Mouse (Mus musculus): ENCODE measurements at regions not wholly inside any gene's neighbourhood (a gene's known extent, or its start where the extent isn't known, plus 50 kb on each side); places are given as distances from the start of the nearest gene placed in this dataset.

- WGBS = 77% methylated on average over 9 of the region's 9 CpGs
- Histone ChIP-seq H3K4me3 (ENCODE audit: low read depth, low read length) (no peak overlapping the region), H3K27me3 (ENCODE audit: control insufficient read depth, insufficient read depth, low read length) (no peaks in the 10 kb centered on the region), H3K36me3 (ENCODE audit: control insufficient read depth, insufficient read depth, low read length) (no peaks in the 10 kb centered on the region), H3K4me1 (ENCODE audit: control insufficient read depth, insufficient read depth, insufficient read length, low read length) (no peaks in the 10 kb centered on the region), H3K27ac (ENCODE audit: insufficient read depth, low read depth, low read length) (no peak overlapping the region)
- TF ChIP-seq CTCF (IDR thresholded peaks at IDR 0.05; ENCODE audit: extremely low read depth, insufficient read length, insufficient replicate concordance, low read depth, low read length) (no peak), POLR2A (IDR thresholded peaks at IDR 0.05; ENCODE audit: low read depth, low read length) (no peak)
Observed at GRCm38 (mm10) chr2:169028531-169029114, 73.2 kb upstream of the Zfp64 start.

GRCm38 (mm10) chr2:169019037-169019436, 63.6 kb upstream of the Zfp64 start:
- no peaks in the 10 kb centered on the region for H3K36me3 ChIP-seq (ENCODE audit: control insufficient read depth, insufficient read depth, low read length)
- 61% methylated on average over 3 of the region's 3 CpGs for WGBS
- no peak for TF ChIP-seq POLR2A (IDR thresholded peaks at IDR 0.05; ENCODE audit: low read depth, low read length)
- no peak for TF ChIP-seq CTCF (IDR thresholded peaks at IDR 0.05; ENCODE audit: extremely low read depth, insufficient read length, insufficient replicate concordance, low read depth, low read length)
- H3K4me1 ChIP-seq (ENCODE audit: control insufficient read depth, insufficient read depth, insufficient read length, low read length) = no peaks in the 10 kb centered on the region
- no peaks in the 10 kb centered on the region for H3K27me3 ChIP-seq (ENCODE audit: control insufficient read depth, insufficient read depth, low read length)
- no peak overlapping the region for H3K4me3 ChIP-seq (ENCODE audit: low read depth, low read length)
- no peak overlapping the region for H3K27ac ChIP-seq (ENCODE audit: insufficient read depth, low read depth, low read length)

- Histone ChIP-seq H3K27me3 (ENCODE audit: control insufficient read depth, insufficient read depth, low read length) (no peaks in the 10 kb centered on the region), H3K27ac (ENCODE audit: insufficient read depth, low read depth, low read length) (no peak overlapping the region), H3K4me1 (ENCODE audit: control insufficient read depth, insufficient read depth, insufficient read length, low read length) (no peaks in the 10 kb centered on the region), H3K36me3 (ENCODE audit: control insufficient read depth, insufficient read depth, low read length) (no peaks in the 10 kb centered on the region), H3K4me3 (ENCODE audit: low read depth, low read length) (no peak overlapping the region)
- WGBS = 67% methylated on average over 9 of the region's 9 CpGs
- TF ChIP-seq POLR2A (IDR thresholded peaks at IDR 0.05; ENCODE audit: low read depth, low read length) = no peak
- TF ChIP-seq CTCF (IDR thresholded peaks at IDR 0.05; ENCODE audit: extremely low read depth, insufficient read length, insufficient replicate concordance, low read depth, low read length) = no peak
Observed at GRCm38 (mm10) chr2:169010271-169010670, 54.9 kb upstream of the Zfp64 start.

- Histone ChIP-seq H3K4me1 (ENCODE audit: control insufficient read depth, insufficient read depth, insufficient read length, low read length) (no peaks in the 10 kb centered on the region), H3K27me3 (ENCODE audit: control insufficient read depth, insufficient read depth, low read length) (no peaks in the 10 kb centered on the region), H3K36me3 (ENCODE audit: control insufficient read depth, insufficient read depth, low read length) (no peaks in the 10 kb centered on the region), H3K4me3 (ENCODE audit: low read depth, low read length) (no peak overlapping the region), H3K27ac (ENCODE audit: insufficient read depth, low read depth, low read length) (no peak overlapping the region)
- TF ChIP-seq CTCF (IDR thresholded peaks at IDR 0.05; ENCODE audit: extremely low read depth, insufficient read length, insufficient replicate concordance, low read depth, low read length) (no peak), POLR2A (IDR thresholded peaks at IDR 0.05; ENCODE audit: low read depth, low read length) (no peak)
- 81% methylated on average over 20 of the region's 20 CpGs for WGBS
Observed at GRCm38 (mm10) chr2:169008756-169009155, 53.4 kb upstream of the Zfp64 start.

- TF ChIP-seq POLR2A (IDR thresholded peaks at IDR 0.05; ENCODE audit: low read depth, low read length) (no peak), CTCF (IDR thresholded peaks at IDR 0.05; ENCODE audit: extremely low read depth, insufficient read length, insufficient replicate concordance, low read depth, low read length) (no peak)
- Histone ChIP-seq H3K4me1 (ENCODE audit: control insufficient read depth, insufficient read depth, insufficient read length, low read length) (no peaks in the 10 kb centered on the region), H3K4me3 (ENCODE audit: low read depth, low read length) (no peak overlapping the region), H3K36me3 (ENCODE audit: control insufficient read depth, insufficient read depth, low read length) (no peaks in the 10 kb centered on the region), H3K27ac (ENCODE audit: insufficient read depth, low read depth, low read length) (no peak overlapping the region), H3K27me3 (ENCODE audit: control insufficient read depth, insufficient read depth, low read length) (no peaks in the 10 kb centered on the region)
- 62% methylated on average over 9 of the region's 9 CpGs for WGBS
Observed at GRCm38 (mm10) chr2:169008333-169008732, 52.9 kb upstream of the Zfp64 start.

- WGBS = 75% methylated on average over 10 of the region's 10 CpGs
- TF ChIP-seq POLR2A (IDR thresholded peaks at IDR 0.05; ENCODE audit: low read depth, low read length) (no peak), CTCF (IDR thresholded peaks at IDR 0.05; ENCODE audit: extremely low read depth, insufficient read length, insufficient replicate concordance, low read depth, low read length) (no peak)
- no peaks in the 10 kb centered on the region for H3K27me3 ChIP-seq (ENCODE audit: control insufficient read depth, insufficient read depth, low read length)
- no peaks in the 10 kb centered on the region for H3K36me3 ChIP-seq (ENCODE audit: control insufficient read depth, insufficient read depth, low read length)
- H3K4me3 ChIP-seq (ENCODE audit: low read depth, low read length) = no peak overlapping the region
- H3K4me1 ChIP-seq (ENCODE audit: control insufficient read depth, insufficient read depth, insufficient read length, low read length) = no peaks in the 10 kb centered on the region
- H3K27ac ChIP-seq (ENCODE audit: insufficient read depth, low read depth, low read length) = no peak overlapping the region
Observed at GRCm38 (mm10) chr2:169006549-169006948, 51.2 kb upstream of the Zfp64 start.

- WGBS = 91% methylated on average over 7 of the region's 7 CpGs
- Histone ChIP-seq H3K36me3 (ENCODE audit: control insufficient read depth, insufficient read depth, low read length) (no peaks in the 10 kb centered on the region), H3K27ac (ENCODE audit: insufficient read depth, low read depth, low read length) (no peak overlapping the region), H3K4me3 (ENCODE audit: low read depth, low read length) (no peak overlapping the region), H3K27me3 (ENCODE audit: control insufficient read depth, insufficient read depth, low read length) (no peaks in the 10 kb centered on the region), H3K4me1 (ENCODE audit: control insufficient read depth, insufficient read depth, insufficient read length, low read length) (no peaks in the 10 kb centered on the region)
- TF ChIP-seq POLR2A (IDR thresholded peaks at IDR 0.05; ENCODE audit: low read depth, low read length) (no peak), CTCF (IDR thresholded peaks at IDR 0.05; ENCODE audit: extremely low read depth, insufficient read length, insufficient replicate concordance, low read depth, low read length) (no peak)
Observed at GRCm38 (mm10) chr2:169005810-169006209, 50.4 kb upstream of the Zfp64 start.

Data from small intestine, adult 2 months (tissue).